Mouse (Mus musculus): ENCODE measurements around the gene Rad51b. TPM values are rescaled to one million over a fixed set of nuclear protein-coding genes. Genes with fewer than 3 reads are reported as not detected.

Rad51b gene
- total RNA-seq, 2 experiments from 2014 or later, result 0.17 TPM; not detected in 1

DNA sequence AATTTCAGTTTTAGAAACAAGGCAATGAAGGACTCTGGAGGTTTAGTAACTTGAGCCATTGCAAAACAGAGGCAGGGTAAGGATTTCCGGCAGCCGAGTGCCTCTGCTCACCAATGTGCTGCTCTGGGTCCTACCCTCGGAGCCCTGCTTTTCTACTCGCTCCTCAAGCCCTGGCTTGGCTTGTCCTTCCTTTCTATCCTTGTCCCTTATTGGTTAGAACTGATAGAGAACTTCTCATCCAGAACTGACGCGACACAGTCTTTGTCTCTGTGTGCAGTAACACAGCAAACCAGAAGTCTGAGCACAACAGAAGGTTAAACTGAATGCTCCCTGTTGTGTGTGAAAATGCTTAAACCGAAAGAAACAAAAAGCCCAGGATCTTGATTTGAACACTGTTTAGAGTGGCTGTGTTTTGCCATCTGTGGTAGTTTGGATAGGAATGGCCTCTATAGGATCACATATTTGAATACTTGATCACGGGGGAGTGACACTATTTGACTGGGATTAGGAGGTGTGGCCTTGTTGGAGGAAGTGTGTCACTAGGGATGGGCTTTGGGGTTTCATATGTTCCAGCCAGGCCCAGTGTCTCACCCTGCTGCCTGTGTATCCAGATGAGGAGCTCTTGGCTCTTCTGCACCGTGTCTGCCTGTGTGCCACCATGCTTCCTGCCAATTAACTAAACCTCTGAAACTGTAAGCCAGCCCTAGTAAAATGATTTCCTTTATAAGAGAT lies 389.7 kb downstream of the Rad51b start:
- no peak for DNase-seq (ENCODE audit: low spot score in 2 of 2)
- intact Hi-C loops (cut with DNase I), result no loop called here

DNA sequence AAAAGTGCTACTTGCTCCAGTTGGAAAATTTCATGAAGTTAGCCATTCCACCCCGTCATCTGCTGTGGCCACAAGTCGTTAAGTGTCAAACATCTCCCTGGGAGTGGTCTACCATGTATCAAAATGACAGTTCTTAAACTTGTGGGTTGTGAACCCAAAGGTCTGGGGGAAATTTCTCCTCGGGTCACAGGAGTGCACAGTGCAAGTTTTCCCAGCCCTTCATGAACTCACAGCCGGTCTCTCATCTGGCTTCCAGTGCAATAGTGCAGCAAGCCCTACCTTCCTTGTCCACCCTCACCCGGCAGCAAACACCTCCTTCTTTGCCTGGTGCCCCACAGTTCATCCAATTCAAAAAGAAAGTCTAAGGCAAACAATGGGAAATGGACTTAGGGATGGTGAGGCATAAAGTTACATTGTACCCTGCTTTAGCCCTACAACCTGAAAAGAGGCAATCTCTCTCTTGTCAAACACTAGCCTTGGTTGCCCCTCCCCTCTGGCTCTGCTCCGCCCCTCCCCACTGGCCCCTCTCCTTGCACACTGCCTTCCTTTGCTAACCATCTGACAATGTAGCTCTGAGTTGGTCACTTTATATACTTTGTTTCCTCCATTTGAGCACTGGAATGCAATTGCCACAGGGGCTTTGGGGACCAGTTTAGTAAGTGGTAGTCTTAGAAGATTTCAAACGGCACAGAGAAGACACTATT lies 390.8 kb downstream of the Rad51b start:
- no peak for DNase-seq (ENCODE audit: low spot score in 2 of 2)
- intact Hi-C loops (cut with DNase I), result no loop called here

DNA sequence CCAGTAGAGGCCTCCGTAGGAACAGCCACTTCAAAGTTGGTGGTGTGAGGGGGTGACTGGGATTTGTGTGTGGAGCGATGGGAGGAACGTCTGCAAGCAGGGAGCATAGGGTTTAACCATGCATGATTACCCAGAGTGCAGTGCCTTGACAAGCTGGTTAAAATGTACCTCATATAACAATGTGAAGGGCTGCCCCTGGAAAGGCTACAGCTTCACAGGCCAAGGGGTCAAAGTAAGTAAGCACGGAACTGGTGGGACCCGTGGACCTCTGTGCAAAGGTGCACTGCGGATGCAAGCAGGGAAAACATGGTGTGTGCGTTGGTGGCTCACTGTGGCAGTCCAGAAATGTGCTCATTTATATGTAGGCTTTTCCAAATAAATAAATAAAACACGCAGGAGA lies 392.2 kb downstream of the Rad51b start:
- intact Hi-C loops (cut with DNase I), result no loop called here
- no peak for DNase-seq (ENCODE audit: low spot score in 2 of 2)

DNA sequence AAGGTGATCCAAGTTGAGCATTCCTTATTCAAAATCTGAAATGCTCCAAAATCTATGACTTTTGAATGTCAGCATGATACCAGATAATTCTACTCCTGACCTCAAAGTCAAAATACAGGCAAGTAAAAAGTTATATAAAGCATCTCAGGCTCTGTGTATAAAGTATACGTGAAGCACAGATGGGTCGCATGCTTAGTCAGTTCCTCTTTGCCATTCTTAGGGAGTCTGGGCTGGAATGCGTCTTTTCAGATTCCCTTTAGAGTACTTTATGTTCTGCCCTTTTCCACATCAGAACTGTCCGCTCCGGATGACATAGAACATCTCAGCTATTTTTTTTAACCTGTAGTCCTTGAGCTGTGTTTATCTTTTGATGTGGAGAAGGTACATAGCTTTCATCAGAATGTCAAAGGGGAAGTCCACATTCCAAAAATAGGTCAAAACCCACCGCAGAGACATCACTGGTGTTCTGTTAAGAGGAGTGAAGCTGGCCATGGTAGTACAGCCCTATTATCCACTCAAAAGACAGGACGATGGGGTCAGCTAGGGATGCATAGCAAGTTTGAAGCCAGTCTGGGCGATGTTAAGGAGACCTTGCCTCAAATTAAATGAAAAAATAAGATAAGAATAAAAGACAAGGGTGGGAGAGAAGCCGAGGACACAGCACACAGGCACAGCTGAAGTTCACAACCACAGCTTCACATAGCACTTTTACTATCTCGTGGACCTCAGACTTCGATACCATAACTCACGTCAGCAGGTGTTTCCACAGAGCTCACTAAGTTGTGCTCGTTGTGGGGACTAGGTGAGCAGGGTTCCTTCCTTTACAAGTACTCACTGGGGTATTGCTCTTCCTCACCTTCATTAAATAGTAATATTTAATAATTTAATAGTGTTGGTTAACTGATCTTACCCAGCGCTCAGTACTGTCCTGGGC lies 395.1 kb downstream of the Rad51b start:
- intact Hi-C loops (cut with DNase I), result no loop called here
- DNase-seq (ENCODE audit: low spot score in 2 of 2), result no peak

DNA sequence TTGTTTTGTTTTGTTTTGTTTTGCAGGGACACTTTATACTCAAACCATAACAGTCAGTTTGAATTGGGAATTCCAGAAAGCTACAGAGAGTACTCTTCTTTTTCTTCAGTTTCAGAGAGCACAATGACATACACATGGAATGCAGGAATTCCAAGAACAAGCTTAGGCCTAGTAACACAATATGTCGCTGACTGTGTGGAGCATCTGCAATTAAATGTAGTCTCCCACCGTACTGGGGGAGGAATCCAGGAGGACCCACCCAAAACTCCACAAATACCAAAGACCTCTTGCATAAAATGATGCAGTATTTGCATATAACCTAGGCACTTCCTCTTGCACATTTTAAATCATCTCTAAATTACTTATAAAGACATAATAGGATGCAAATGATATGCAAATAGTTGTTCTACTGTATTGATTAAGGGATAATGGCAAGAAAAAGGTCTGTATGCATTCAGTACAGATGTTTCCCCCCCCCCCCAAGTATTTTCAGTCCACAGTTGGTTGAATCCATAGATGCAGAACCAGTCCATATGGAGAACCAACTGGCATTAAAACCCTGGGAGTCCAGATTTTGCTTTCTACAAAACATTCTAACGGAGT lies 398.9 kb downstream of the Rad51b start:
- intact Hi-C loops (cut with DNase I), result no loop called here
- no peak for DNase-seq (ENCODE audit: low spot score in 2 of 2)

DNA sequence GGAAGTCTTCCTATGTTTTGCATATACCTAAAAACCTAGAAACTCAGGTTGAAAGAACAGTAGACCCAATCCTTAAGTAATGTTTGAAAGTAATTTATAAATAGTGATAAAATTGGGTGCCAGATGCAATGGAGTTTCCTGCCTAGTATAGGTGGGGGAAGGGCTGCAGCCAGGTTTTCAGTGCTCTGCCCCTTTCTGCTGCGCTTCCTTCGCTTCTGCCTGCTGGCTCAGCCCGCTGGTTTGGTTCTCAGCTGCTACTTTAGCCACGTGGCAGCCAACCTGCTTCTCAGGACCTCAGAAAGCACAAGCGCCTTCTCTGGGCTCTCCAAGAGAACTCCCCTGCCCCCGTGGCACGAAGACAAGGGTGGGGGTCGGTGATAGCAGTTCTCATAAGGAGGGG lies 406.5 kb downstream of the Rad51b start:
- DNase-seq (ENCODE audit: low spot score in 2 of 2), result no peak
- intact Hi-C loops (cut with DNase I), result no loop called here

DNA sequence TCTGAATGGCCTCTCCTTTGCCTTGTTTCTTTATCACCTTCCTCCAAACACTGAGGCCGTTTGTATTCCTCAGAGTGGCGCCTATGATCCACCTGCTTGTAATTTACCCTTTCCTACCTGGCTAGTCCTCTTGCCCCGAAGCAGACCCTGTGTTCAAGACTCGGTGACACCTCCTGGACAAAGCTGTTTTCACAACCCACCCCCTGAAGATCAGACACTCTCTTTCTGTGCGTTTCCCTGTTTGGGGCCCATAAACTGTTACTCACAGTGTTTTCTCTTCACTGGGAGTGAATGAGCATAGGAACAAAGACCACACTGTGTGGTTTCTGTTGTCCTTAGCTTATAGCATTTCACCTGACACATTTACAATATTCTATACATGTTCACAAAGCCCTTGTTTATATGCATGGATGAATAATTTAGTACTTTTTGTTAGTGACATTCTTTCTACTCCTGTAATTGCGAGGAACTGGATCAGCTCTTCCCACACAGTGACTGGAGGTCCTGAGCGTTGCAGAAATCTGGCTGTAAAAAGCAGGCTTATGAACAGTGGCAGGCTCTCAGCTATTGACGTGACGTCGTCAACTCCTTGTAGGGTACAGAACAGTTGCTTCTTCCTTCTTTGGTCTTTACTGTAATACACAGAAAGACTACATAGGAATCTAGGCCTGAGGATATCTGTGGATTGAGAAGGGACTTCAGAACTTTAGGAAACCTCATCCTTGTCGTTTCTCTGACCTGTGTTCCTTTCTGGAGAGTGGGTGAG lies 408.6 kb downstream of the Rad51b start:
- intact Hi-C loops (cut with DNase I), result no loop called here
- no peak for DNase-seq (ENCODE audit: low spot score in 2 of 2)

DNA sequence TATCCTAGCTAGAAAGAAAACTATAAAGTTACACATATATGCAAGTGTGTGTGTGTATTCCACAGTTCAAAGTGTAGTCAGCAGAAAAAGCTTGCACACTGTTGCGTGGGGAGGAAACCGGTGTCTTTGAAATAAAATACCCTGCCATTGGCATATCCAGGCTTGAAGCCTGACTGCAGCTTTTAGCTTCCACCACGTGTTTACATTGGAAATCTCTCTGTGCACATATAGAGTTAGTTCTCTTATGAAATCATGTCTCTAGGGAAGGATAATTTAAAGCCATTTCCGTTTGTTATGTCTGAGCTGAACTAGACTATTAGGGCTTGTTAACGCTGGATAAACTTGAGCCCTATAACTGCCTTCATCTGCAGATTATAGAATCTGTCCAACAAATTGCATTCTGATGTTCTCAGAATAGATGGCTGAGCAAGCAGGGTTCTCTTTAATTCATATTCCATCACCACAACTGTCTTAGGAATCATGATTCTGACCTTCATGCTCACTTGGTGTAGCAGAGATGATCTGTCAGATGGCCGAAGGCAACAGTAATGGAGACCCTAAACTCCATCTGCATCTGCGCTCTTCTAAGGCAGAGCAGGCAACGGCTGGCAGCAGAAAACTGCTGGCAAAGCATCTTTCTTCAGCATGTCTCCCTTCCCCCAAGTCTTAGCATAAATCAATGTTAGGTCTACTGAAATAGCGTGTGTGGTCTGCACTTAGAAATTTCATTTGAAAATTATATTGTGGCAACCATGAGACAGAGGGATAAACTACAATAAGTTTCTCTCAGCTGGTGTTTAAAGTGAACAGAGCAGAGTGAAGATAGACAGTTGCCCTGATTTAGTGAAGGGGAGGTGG lies 410.7 kb downstream of the Rad51b start:
- intact Hi-C loops (cut with DNase I), result no loop called here
- DNase-seq (ENCODE audit: low spot score in 2 of 2), result peak in 1 of 2 experiments; percentile 30

DNA sequence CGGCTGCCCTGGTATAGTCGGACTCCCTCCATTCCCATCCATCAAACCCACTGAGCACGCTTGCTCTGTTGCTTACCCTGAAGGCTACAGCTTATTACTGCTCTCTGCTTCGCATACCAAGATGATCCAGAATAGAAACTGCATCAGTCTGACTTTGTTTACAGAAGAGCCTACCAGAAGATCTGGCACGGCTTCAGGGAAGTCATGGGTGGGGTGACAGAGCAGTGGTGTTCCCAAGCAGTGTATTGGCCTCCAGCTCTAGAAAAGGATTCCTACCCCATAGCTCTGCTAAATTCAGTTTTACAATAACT lies 411.3 kb downstream of the Rad51b start:
- no peak for DNase-seq (ENCODE audit: low spot score in 2 of 2)
- intact Hi-C loops (cut with DNase I), result no loop called here

DNA sequence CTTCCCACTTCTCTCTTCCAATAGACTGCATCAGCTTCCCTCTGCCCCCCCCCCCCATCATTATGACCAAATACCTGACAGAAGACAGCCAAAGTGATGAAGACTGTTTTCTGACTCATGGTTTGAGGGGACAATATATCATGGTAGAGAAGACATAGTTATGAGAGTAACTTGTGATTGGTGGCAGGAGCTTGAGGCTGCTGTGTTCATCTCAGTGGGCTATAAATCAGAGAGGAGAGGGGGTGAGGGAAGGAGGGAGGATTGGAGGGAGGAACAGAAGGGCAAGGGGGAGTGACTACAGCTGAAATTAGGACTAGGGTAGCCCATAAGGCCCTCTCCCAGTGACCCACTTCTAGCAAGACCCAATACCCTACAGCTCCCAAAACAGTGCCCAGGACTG lies 416.2 kb downstream of the Rad51b start:
- intact Hi-C loops (cut with DNase I), result no loop called here

DNA sequence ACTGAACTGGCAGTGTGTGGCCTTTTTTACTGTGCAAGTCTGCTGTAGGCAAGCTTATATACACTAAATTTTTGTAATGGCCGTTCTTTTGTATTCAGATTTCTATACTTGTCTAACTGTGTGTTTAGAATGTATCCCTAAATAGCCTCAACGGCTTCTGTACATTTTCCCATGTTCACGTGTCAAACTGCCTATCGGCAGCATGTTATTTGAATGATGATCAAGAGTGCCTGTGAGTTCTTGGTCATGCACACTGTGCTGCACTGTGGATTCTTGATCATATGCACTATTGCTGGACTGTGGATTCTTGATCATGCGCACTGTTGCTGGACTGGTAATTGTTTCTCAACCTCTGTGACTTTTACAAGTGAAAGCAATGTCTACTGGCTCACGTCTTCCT lies 417.4 kb downstream of the Rad51b start:
- intact Hi-C loops (cut with DNase I), result no loop called here
- DNase-seq (ENCODE audit: low spot score in 2 of 2), result no peak

More for the DNA sequence above, 416.2 kb downstream of the Rad51b start:
- DNase-seq (ENCODE audit: low spot score in 2 of 2), result no peak

DNA sequence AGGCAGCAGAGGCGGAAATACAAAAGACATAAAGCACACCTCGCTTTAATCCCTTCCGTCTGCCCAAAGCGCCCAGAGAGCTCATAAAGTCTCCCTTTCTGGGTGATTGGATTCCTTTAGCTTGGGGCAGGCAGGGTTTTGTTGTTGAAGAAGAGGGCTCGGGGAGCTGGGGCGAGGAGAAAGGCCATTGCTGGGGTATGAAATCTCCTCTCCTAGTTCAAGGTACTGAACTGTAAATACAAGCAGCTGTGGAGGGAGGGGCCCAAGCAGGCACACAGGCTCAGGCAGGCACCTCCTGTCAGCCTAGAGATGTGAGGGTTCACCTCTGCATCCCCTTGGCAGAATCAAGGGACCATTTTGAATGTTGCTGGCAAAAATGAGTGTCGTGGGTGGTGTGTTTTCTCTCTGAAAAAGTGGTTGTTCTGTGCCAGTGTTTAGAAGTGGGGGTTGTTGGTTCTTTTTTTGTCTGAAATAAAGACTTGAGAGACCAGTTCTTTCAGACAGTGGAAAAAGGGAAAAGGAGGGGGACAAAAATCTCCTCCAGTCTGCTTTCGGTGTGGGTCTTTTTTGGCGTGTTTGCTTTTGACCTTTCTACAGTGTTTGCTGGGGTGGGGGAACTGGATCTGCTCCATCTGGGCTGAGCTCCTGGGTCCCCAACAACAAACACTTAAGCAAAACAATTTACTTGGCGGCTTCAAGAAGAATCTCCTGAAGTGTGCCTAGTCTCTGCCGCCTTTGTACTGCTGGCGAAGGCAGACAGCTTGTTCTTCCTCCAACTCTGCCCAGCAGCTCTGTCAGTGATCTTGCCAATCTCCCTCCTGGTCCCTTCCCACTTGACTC lies 418.6 kb downstream of the Rad51b start:
- intact Hi-C loops (cut with DNase I), result no loop called here
- DNase-seq (ENCODE audit: low spot score in 2 of 2), result peak in 1 of 2 experiments; percentile 47

DNA sequence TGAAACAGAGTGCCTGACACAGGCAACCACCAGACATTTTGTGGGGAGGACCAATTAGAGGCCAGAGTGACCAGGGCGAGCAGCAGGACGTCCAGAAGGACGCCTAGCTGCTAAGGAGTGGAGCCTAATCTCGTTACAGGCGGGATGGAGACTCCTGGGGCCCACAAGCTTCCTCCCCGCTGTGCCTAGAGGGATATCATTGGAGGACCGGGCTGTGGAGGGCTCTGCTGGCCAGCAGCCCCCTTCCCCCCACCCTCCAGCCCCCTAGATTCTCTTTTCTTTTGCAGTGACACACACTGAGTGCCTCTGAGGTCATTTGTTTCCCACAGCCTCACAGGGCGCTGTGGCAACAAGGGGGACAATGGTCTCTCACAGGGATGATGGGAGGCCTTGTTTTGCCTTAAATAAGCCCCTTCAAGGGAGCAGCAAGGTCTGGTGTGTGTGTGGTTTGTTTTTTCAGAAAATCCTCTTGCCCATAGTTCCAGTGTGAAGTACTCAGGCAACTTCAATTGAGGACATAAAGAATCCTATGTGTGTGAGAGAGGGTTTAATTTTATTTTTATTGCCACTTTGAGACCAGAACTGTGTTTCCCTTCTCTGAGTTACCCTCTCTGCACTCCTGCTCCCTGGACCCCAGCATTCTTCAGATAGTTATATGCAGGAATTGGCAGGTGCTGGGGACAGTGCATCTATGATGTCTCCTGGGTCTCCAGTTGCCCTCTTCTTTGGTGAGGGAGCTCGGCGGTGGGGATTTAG lies 422.2 kb downstream of the Rad51b start:
- intact Hi-C loops (cut with DNase I), result no loop called here
- no peak for DNase-seq (ENCODE audit: low spot score in 2 of 2)

DNA sequence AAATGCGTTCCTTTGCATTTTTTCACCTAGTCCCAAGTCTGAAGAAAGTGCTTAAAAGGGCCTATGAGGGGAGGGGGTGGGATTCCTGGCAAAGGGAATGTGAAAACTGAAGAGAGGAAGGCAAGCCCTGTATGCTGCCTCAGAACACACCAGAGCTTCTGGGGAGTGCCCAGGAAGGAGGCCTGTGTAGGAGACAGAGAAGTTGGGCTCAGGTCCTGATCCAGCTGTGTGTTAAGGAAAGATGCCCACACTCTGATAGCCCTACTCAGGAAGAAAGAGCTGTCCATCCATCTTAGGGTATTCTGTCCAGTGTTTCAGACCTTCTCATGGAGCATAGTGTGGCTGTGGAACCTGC lies 422.7 kb downstream of the Rad51b start:
- intact Hi-C loops (cut with DNase I), result no loop called here

DNA sequence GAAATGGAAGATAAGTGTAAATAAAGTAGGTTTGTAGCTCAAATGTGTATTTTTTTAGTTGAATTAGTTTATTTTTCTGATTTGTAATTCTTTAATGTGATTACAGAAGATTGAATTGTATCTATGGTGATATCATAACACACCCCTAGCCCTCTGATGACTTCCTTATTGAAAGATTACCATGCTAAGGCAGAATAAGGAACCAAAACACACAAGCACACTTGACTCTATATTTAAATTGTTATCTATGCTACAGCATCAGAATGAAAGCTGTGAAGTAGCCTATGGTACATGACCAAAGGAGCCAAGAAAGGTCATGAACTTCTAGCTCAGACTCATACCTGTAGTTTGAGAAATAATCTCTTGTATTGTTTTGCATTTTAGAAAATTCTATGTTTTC lies 427.8 kb downstream of the Rad51b start:
- no peak for DNase-seq (ENCODE audit: low spot score in 2 of 2)
- intact Hi-C loops (cut with DNase I), result no loop called here

More for the DNA sequence above, 422.7 kb downstream of the Rad51b start:
- DNase-seq (ENCODE audit: low spot score in 2 of 2), result no peak

DNA sequence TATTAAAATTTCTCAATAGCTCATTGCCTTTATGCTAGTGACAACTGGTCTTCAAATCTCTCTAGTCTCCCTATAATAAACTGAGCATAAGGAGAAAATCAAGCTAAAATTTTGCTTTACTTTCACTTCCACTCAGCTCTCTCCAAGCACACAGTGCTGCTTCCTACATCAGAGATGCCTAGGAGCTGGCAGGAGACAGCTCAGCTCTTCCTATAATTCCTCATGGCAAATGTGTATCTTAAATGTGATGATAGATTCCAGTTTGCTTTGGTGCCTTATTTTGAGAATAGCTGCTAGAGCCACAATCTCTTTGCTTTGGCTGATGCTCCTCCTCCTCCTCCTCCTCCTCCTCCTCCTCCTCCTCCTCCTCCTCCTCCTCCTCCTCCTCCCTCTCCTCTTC lies 428.6 kb downstream of the Rad51b start:
- intact Hi-C loops (cut with DNase I), result no loop called here
- DNase-seq (ENCODE audit: low spot score in 2 of 2), result no peak

DNA sequence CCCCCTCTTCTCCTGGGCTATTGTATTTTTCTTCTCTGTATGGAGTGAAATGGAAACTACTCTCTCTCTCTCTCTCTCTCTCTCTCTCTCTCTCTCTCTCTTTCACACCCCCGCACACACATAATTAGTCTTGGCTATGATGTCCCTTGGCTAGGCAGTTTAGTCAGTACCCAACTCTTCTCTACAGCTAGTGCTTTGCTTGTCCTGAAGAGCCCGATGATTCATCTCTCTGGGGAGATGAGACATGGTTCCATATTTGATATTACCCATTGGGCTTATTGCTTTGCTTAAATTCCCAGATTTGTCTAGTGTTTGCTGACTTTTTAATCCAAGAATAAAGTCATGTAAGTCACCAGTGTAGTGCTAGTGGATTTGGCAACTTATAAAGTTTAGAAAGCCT lies 429.0 kb downstream of the Rad51b start:
- DNase-seq (ENCODE audit: low spot score in 2 of 2), result peak in 1 of 2 experiments; percentile 41
- intact Hi-C loops (cut with DNase I), result no loop called here
